Mouse (Mus musculus): ENCODE measurements around the gene Slfn3. TPM values are rescaled to one million over a fixed set of nuclear protein-coding genes. Genes with fewer than 3 reads are reported as not detected.
"Not testable (repeated sequence)": the region's sequence is repeated elsewhere in the genome, so short reads cannot be mapped to it uniquely, and the experiment has no call there.

The Slfn3 gene
- 15.8 and 16.6 TPM in 2 replicates for total RNA-seq (2014; fragmentation: Nextera tagmentation)
- total RNA-seq (2017) = 27.5 and 33.9 TPM in 2 replicates

GRCm38 (mm10) chr11:83191134-83191893 is at the start of gene Slfn3:
TSS of gene Slfn3 (plus strand) at chr11:83191330.
- ATAC-seq (replicated peaks; ENCODE audit: poor library complexity, severe bottlenecking) = peak; percentile 85

- ATAC-seq (replicated peaks; ENCODE audit: poor library complexity, severe bottlenecking) = peak; percentile 55; the same call in 1 of the 2 replicates
Measured at GRCm38 (mm10) chr11:83148939-83149338, 42.2 kb upstream of the Slfn3 start.

GRCm38 (mm10) chr11:83174948-83175539 is 16.1 kb upstream of the Slfn3 start, which contains the start of gene Slfn4:
TSS of gene Slfn4 (plus strand) at chr11:83175186.
- peak; percentile 37 for ATAC-seq (replicated peaks; ENCODE audit: poor library complexity, severe bottlenecking)

GRCm38 (mm10) chr11:83192001-83192400 is 871 bp downstream of the Slfn3 start:
- ATAC-seq (replicated peaks; ENCODE audit: poor library complexity, severe bottlenecking) = peak; percentile 78

GRCm38 (mm10) chr11:83205002-83205401 is 13.9 kb downstream of the Slfn3 start:
- ATAC-seq (replicated peaks; ENCODE audit: poor library complexity, severe bottlenecking) = no peak

GRCm38 (mm10) chr11:83216119-83216518 is 25.0 kb downstream of the Slfn3 start:
- ATAC-seq (replicated peaks; ENCODE audit: poor library complexity, severe bottlenecking) = no peak

- ATAC-seq (replicated peaks; ENCODE audit: poor library complexity, severe bottlenecking) = no peak
Measured at GRCm38 (mm10) chr11:83221328-83221877, 30.3 kb downstream of the Slfn3 start.

GRCm38 (mm10) chr11:83223367-83223766 is 32.2 kb downstream of the Slfn3 start:
- ATAC-seq (replicated peaks; ENCODE audit: poor library complexity, severe bottlenecking) = peak; percentile 68

- peak; percentile 49 for ATAC-seq (replicated peaks; ENCODE audit: poor library complexity, severe bottlenecking)
Measured at GRCm38 (mm10) chr11:83223793-83224192, 32.7 kb downstream of the Slfn3 start.

- peak; percentile 91 for ATAC-seq (replicated peaks; ENCODE audit: poor library complexity, severe bottlenecking)
Measured at GRCm38 (mm10) chr11:83224217-83224616, 33.1 kb downstream of the Slfn3 start.

GRCm38 (mm10) chr11:83224750-83225149 is 33.6 kb downstream of the Slfn3 start:
- ATAC-seq (replicated peaks; ENCODE audit: poor library complexity, severe bottlenecking) = peak; percentile 52

- no peak for ATAC-seq (replicated peaks; ENCODE audit: poor library complexity, severe bottlenecking)
Measured at GRCm38 (mm10) chr11:83225371-83225960, 34.3 kb downstream of the Slfn3 start.

- no peak for ATAC-seq (replicated peaks; ENCODE audit: poor library complexity, severe bottlenecking)
Measured at GRCm38 (mm10) chr11:83227926-83228723, 37.0 kb downstream of the Slfn3 start.

GRCm38 (mm10) chr11:83230966-83231365 is 39.8 kb downstream of the Slfn3 start:
- ATAC-seq (replicated peaks; ENCODE audit: poor library complexity, severe bottlenecking) = no peak; the same call in 1 of the 2 replicates

- not testable (repeated sequence) for ATAC-seq (replicated peaks; ENCODE audit: poor library complexity, severe bottlenecking)
Measured at GRCm38 (mm10) chr11:83233621-83234020, 42.5 kb downstream of the Slfn3 start.

GRCm38 (mm10) chr11:83237390-83237789 is 46.3 kb downstream of the Slfn3 start:
- not testable (repeated sequence) for ATAC-seq (replicated peaks; ENCODE audit: poor library complexity, severe bottlenecking)

- ATAC-seq (replicated peaks; ENCODE audit: poor library complexity, severe bottlenecking) = no peak
Measured at GRCm38 (mm10) chr11:83238389-83238788, 47.3 kb downstream of the Slfn3 start.

GRCm38 (mm10) chr11:83239811-83240210 is 48.7 kb downstream of the Slfn3 start:
- no peak for ATAC-seq (replicated peaks; ENCODE audit: poor library complexity, severe bottlenecking)

- not testable (repeated sequence) for ATAC-seq (replicated peaks; ENCODE audit: poor library complexity, severe bottlenecking)
Measured at GRCm38 (mm10) chr11:83257211-83257610, 66.1 kb downstream of the Slfn3 start.

- no peak for ATAC-seq (replicated peaks; ENCODE audit: poor library complexity, severe bottlenecking)
Measured at GRCm38 (mm10) chr11:83262673-83263072, 71.5 kb downstream of the Slfn3 start.
